Mouse (Mus musculus) fat pad, adult 2 months (tissue): ENCODE measurements around the gene Sel1l3.

Experiments
- DNase-seq: peaks from one replicate; pipeline ENCODE4 v3.0.0-alpha.2; 2011; ENCODE audit warnings: low read depth, low spot score; ENCODE audit errors: extremely low read depth

Sel1l3 gene

GRCm38 (mm10) chr5:53213711-53214352 is at the start of gene Sel1l3:
TSS of gene Sel1l3 (minus strand) at chr5:53213927.
- no peak for DNase-seq

- no peak for DNase-seq
Observed at GRCm38 (mm10) chr5:53261999-53262398, 48.3 kb upstream of the Sel1l3 start.

- DNase-seq = no peak
Observed at GRCm38 (mm10) chr5:53259894-53260293, 46.2 kb upstream of the Sel1l3 start.

- DNase-seq = no peak
Observed at GRCm38 (mm10) chr5:53258038-53258786, 44.5 kb upstream of the Sel1l3 start.

DNA sequence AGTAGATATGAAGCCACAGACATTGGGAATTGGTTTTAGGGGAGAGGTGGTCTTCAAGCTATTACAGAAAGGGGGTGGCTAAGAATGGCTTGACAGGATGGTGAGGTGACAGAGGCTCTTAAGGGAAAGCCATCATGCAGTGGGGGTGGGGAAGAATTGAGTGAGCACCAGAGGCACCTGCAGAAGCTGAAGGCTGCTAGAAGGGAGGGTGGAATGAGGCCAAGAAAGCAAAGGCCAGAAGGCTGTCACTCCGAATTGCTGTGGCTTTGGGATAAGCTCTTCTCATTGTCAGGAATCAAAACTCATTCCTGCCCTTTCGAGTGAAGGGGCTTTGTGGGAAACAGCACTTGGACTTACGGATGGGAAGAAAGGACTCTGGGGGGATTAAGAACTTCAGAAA is 41.1 kb upstream of the Sel1l3 start:
- no peak for DNase-seq

- DNase-seq = no peak
Observed at GRCm38 (mm10) chr5:53254154-53254553, 40.4 kb upstream of the Sel1l3 start.

DNA sequence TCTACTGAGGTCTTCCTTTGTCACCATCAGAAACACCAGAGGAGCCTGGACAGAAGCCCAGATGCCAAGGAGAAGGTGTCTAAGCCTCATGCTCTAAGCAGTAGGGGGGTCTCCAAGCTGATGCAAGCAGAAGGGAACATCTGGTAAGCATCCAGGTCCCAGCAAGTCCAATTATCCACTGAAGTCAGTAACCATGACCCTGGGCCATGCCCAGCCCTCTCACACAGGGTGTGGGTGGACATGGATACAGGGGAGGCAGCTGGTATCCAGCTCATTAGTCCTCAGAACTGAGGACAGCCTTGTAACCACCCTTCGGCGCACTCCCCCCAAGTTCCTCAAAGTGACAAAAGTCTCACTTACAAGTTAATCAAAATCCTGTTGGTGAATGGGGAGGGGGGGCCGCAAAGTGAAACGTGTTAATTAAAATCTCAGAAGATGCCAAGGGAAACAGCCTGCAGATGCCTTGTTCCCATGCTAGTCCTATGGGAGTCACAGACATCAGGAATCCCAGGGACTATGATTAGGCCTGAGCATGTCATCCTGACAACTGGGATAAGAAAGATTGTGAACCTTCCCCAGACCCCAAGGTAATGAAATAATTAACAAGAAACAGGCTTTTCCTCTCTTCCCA is 35.8 kb upstream of the Sel1l3 start:
- DNase-seq = no peak

GRCm38 (mm10) chr5:53248499-53248898 is 34.8 kb upstream of the Sel1l3 start:
- DNase-seq = no peak

DNA sequence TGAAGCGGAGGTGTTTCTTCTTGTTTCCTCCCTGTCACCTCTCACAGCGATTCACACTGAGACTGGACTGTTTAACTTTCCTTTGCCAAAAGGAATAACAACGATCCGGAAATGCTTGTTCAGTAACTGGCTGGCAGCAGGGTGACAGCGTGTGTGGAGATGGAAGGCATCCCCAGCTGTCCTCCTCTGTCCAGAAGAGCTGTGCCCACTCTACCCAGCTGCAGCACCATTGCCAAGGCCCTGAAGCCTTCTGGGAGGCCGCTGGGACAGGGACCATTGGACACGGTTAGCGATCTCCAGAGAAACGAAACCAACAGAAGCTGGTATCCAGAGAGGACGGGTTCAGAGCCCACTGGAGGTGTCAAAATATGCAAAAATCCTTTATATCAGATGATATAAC is 30.2 kb upstream of the Sel1l3 start:
- no peak for DNase-seq

DNA sequence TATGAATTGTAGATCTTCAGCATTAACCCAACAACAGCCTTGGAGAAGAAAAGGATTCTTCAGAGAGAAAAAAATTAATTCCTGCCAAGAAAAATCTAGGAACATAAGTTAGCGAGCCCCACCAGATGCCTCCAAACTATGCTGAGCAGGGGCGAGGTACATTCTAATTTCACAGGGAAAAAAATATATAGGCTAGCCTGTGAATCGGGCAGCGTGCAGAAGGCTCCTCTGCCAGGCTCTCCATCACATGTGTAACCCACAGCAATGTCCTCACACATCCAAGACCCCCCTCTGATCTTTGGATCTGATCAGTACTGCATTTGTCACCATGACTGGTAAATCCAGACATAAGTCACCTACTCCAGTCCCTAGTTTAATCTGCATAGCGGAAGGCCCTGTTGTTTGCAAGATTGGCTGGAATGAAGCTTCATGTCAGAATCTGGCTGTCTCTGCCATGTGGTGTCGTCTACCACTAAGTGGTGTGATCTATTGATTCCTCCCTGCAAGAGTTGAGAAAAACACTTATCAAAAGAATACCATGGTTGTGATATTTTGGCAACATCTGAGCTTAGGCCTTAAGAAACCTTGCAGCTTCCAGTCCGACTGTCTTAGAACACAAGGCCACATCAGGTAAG is 29.3 kb upstream of the Sel1l3 start:
- no peak for DNase-seq

- DNase-seq = no peak
Observed at GRCm38 (mm10) chr5:53241963-53242362, 28.2 kb upstream of the Sel1l3 start.

GRCm38 (mm10) chr5:53241109-53241508 is 27.4 kb upstream of the Sel1l3 start:
- DNase-seq = peak; percentile 36

GRCm38 (mm10) chr5:53239831-53240440 is 26.2 kb upstream of the Sel1l3 start:
- DNase-seq = no peak

DNA sequence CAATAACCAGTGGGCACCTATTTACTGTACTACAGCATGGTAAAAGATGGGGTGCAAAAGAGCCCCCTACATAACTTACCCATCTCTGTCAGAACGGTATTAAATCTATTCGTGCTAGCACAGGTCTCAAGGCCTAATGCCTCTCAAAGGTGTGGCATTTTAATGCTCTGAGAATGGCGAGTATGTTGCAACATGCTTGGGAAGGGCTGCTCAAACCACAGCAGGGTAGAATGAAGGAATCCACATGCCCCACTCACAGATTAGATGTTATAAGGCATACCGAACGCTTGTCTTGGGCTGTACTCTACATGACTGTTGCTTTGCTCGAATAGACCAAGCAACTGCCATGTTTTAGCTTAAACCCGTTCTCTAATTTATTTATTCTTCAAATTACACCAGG is 25.5 kb upstream of the Sel1l3 start:
- no peak for DNase-seq

GRCm38 (mm10) chr5:53238761-53239160 is 25.0 kb upstream of the Sel1l3 start:
- no peak for DNase-seq

GRCm38 (mm10) chr5:53236749-53237148 is 23.0 kb upstream of the Sel1l3 start:
- DNase-seq = no peak

- no peak for DNase-seq
Observed at GRCm38 (mm10) chr5:53236136-53236535, 22.4 kb upstream of the Sel1l3 start.

GRCm38 (mm10) chr5:53235551-53235950 is 21.8 kb upstream of the Sel1l3 start:
- no peak for DNase-seq

DNA sequence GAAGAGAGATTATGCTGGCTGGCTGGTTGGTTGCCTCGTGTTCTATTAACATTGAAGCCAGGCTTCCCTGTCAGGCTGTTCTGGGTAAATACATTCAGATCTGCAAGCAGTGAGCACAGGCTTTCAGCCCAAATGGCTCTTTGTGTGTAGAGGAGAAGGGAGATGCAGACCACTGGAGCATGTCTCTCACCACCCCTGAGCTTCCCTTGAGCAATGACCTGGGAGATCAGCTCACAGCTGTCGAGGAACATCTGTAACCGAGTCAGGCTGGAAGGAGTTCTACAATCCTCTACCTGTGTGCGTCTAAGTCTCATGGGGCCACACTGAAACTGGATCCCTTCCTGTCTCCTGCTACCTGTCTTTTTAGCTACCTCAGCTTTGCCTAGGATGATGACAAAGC is 16.8 kb upstream of the Sel1l3 start:
- no peak for DNase-seq

GRCm38 (mm10) chr5:53225434-53225833 is 11.7 kb upstream of the Sel1l3 start:
- DNase-seq = no peak

- DNase-seq = no peak
Observed at GRCm38 (mm10) chr5:53214801-53215200, 1.1 kb upstream of the Sel1l3 start.
